In genomic region chr3:144753120-144753519, GRCm38 (mm10) we compare ENCODE assay signal across 9 mouse cellular contexts. TPM values are rescaled to one million over a fixed set of nuclear protein-coding genes. Genes with fewer than 3 reads are reported as not detected.
DNase-seq lines count a peak whose midpoint lies in the region; ATAC-seq and TF ChIP-seq lines count a peak whose summit lies in the region.
"Had no signal": no experiment of that assay in that cellular context is flagged by ENCODE, and none has a peak within 500 bp of the region (broad histone marks: within the 10 kb centered on the region; RNA-seq: fewer than 3 reads in every experiment).

No protein-coding gene starts in this region.

- no peaks in the 10 kb centered on the region for H3K9me3 ChIP-seq in kidney, embryonic 14.5 days (ENCODE audit: control insufficient read depth, low read length)
- no peaks in the 10 kb centered on the region for H3K9me3 ChIP-seq in liver, embryonic 13.5 days (replicated peaks)
- H3K9me3 ChIP-seq in hindbrain, embryonic 12.5 days (replicated peaks): no peaks in the 10 kb centered on the region
- H3K9me3 ChIP-seq: megakaryocyte, embryonic 14.5 days had no signal

- H3K27ac ChIP-seq in kidney, adult 2 months (ENCODE audit: insufficient read depth, low read depth, low read length): no peak overlapping the region
- no peak overlapping the region for H3K27ac ChIP-seq in kidney, embryonic 14.5 days (ENCODE audit: low read depth, low read length)
- no peak overlapping the region for H3K27ac ChIP-seq in liver, embryonic 13.5 days
- H3K27ac ChIP-seq in hindbrain, embryonic 12.5 days: no peak overlapping the region

- TF ChIP-seq POLR2A in kidney, adult 2 months (IDR thresholded peaks at IDR 0.05; ENCODE audit: low read depth, low read length): no peak

- H3K4me3 ChIP-seq in kidney, adult 2 months (ENCODE audit: insufficient read depth, low read depth, low read length): no peak overlapping the region
- H3K4me3 ChIP-seq in kidney, embryonic 14.5 days (ENCODE audit: low read length): no peak overlapping the region
- no peak overlapping the region for H3K4me3 ChIP-seq in liver, embryonic 13.5 days (replicated peaks)
- no peak overlapping the region for H3K4me3 ChIP-seq in hindbrain, embryonic 12.5 days
- H3K4me3 ChIP-seq: megakaryocyte, embryonic 14.5 days had no signal

- no peaks in the 10 kb centered on the region for H3K36me3 ChIP-seq in kidney, adult 2 months (ENCODE audit: control insufficient read depth, insufficient read depth, low read length)
- H3K36me3 ChIP-seq in kidney, embryonic 14.5 days (ENCODE audit: control insufficient read depth, insufficient read depth, low read length): no peaks in the 10 kb centered on the region
- no peaks in the 10 kb centered on the region for H3K36me3 ChIP-seq in liver, embryonic 13.5 days
- no peaks in the 10 kb centered on the region for H3K36me3 ChIP-seq in hindbrain, embryonic 12.5 days

- H3K27me3 ChIP-seq in kidney, adult 2 months (replicated peaks; ENCODE audit: control insufficient read depth, insufficient read depth, low read length): no peaks in the 10 kb centered on the region
- H3K27me3 ChIP-seq in kidney, embryonic 14.5 days (ENCODE audit: control insufficient read depth, insufficient read depth, low read length): no peaks in the 10 kb centered on the region
- no peaks in the 10 kb centered on the region for H3K27me3 ChIP-seq in liver, embryonic 13.5 days
- no peaks in the 10 kb centered on the region for H3K27me3 ChIP-seq in hindbrain, embryonic 12.5 days
- H3K27me3 ChIP-seq: megakaryocyte, embryonic 14.5 days had no signal

- no peak for ATAC-seq in kidney, embryonic 14.5 days (ENCODE audit: low FRiP score, low TSS enrichment)
- 0 out of 2 replicates have a peak, but pooled peaks have one; percentile 41 for ATAC-seq in liver, embryonic 13.5 days (ENCODE audit: low read depth)
- ATAC-seq in hindbrain, embryonic 12.5 days (ENCODE audit: low FRiP score): no peak

- H3K4me1 ChIP-seq in kidney, adult 2 months (ENCODE audit: control insufficient read depth, insufficient read depth, low read length): no peaks in the 10 kb centered on the region
- no peaks in the 10 kb centered on the region for H3K4me1 ChIP-seq in kidney, embryonic 14.5 days (ENCODE audit: control insufficient read depth, insufficient read depth, low read length)
- H3K4me1 ChIP-seq in liver, embryonic 13.5 days (replicated peaks): no peaks in the 10 kb centered on the region
- H3K4me1 ChIP-seq in hindbrain, embryonic 12.5 days: no peaks in the 10 kb centered on the region

- H3K4me2 ChIP-seq in kidney, embryonic 14.5 days (replicated peaks; ENCODE audit: low read depth, low read length): no peak overlapping the region
- H3K4me2 ChIP-seq in liver, embryonic 13.5 days: no peak overlapping the region
- no peak overlapping the region for H3K4me2 ChIP-seq in hindbrain, embryonic 12.5 days (replicated peaks)

- TF ChIP-seq CTCF in kidney, adult 2 months (conservative IDR thresholded peaks at IDR 0.05; ENCODE audit: insufficient read depth, insufficient read length, low read depth, low read length): peak; percentile 60

- 14% methylated on average over 2 of the region's 2 CpGs for WGBS in kidney, adult 2 months
- WGBS in kidney, embryonic 14.5 days: 8% methylated on average over 2 of the region's 2 CpGs
- 2% methylated on average over 2 of the region's 2 CpGs for WGBS in liver, embryonic 13.5 days (ENCODE audit: insufficient replicate concordance)
- 0% methylated on average over 2 of the region's 2 CpGs for WGBS in hindbrain, embryonic 12.5 days

- peak; percentile 25 for DNase-seq in kidney, adult 2 months
- DNase-seq in MEL-GATA-1-ER (ENCODE audit: extremely low read depth, low read depth): peak; percentile 33
- peak; percentile 8 for DNase-seq in cerebellum, adult 9-10 months
- no peak for DNase-seq in liver, embryonic 13.5 days
- no peak for DNase-seq in right cerebral cortex, postnatal 4 days
- DNase-seq in right cerebral cortex, postnatal 25 days: no peak

- H3K9ac ChIP-seq in kidney, embryonic 14.5 days (ENCODE audit: low read depth, low read length): no peak overlapping the region
- no peak overlapping the region for H3K9ac ChIP-seq in liver, embryonic 13.5 days
- H3K9ac ChIP-seq in hindbrain, embryonic 12.5 days: no peak overlapping the region

RNA-seq across cellular contexts. Expression of gene Clca3a1, which starts 7.7 kb away (rescaled TPM):
- polyA plus RNA-seq in kidney, adult 2 months (2012; rRNA removed): 3.0 and 4.3 TPM in 2 replicates
- polyA plus RNA-seq in kidney, embryonic 14.5 days (2014; fragmentation: Nextera tagmentation; extraction: Ambion mirVana): 8.2 and 11.1 TPM in 2 replicates
- polyA plus RNA-seq in liver, embryonic 13.5 days (2015; fragmentation: Nextera tagmentation; extraction: Ambion mirVana): 2.6 and 3.4 TPM in 2 replicates
- 0.06 and 0.42 TPM in 2 replicates for polyA plus RNA-seq in hindbrain, embryonic 12.5 days (2016; fragmentation: Nextera tagmentation; extraction: Ambion mirVana)

RNA-seq across cellular contexts. Expression of gene Sh3glb1, which starts 33.0 kb away (rescaled TPM):
- 15.9 and 23.8 TPM in 2 replicates for polyA plus RNA-seq in kidney, adult 2 months (2012; rRNA removed)
- 82.7 and 94.3 TPM in 2 replicates for polyA plus RNA-seq in kidney, embryonic 14.5 days (2014; fragmentation: Nextera tagmentation; extraction: Ambion mirVana)
- polyA plus RNA-seq in liver, embryonic 13.5 days (2015; fragmentation: Nextera tagmentation; extraction: Ambion mirVana): 88.0 and 103 TPM in 2 replicates
- 115 and 123 TPM in 2 replicates for polyA plus RNA-seq in hindbrain, embryonic 12.5 days (2016; fragmentation: Nextera tagmentation; extraction: Ambion mirVana)

Comparison
In these comparisons a context has a peak if more than half of its experiments do, and no peak if none do; other contexts are left out.
1. DNase-seq: peak in kidney, adult 2 months (single experiment), MEL-GATA-1-ER (single experiment) and cerebellum, adult 9-10 months (single experiment); none in liver, embryonic 13.5 days (single experiment), right cerebral cortex, postnatal 4 days (single experiment) and right cerebral cortex, postnatal 25 days (single experiment).